Mouse (Mus musculus) T-helper 1 cell (primary cell): ENCODE data around the gene Ptk7.

Source experiments
- in situ Hi-C: fragments of 300-600 bp; cut with MboI, MseI; formaldehyde crosslinking; loops from one replicate; pipeline ENCODE4 v1.15.1; 2025; ENCODE audit warnings: high pct_unique_total_duplicates

Gene Ptk7

GRCm38 (mm10) chr17:46628791-46629684, at the start of gene Ptk7:
TSS of gene Ptk7 (minus strand) at chr17:46629504.
- in situ Hi-C loops, result no loop called here

GRCm38 (mm10) chr17:46678911-46679310, 49.6 kb upstream of the Ptk7 start:
- in situ Hi-C loops, result no loop called here

GRCm38 (mm10) chr17:46678416-46678815, 49.1 kb upstream of the Ptk7 start, which contains the start of gene Mea1:
TSS of gene Mea1 (plus strand) at chr17:46678793.
- in situ Hi-C loops, result no loop called here

GRCm38 (mm10) chr17:46674530-46675283, 45.4 kb upstream of the Ptk7 start:
- in situ Hi-C loops, result no loop called here

GRCm38 (mm10) chr17:46673850-46674529, 44.7 kb upstream of the Ptk7 start, which contains the start of gene Rrp36:
TSS of gene Rrp36 (minus strand) at chr17:46674352.
- in situ Hi-C loops, result no loop called here

GRCm38 (mm10) chr17:46669911-46670310, 40.6 kb upstream of the Ptk7 start:
- in situ Hi-C loops, result no loop called here

- in situ Hi-C loops, result no loop called here
Measured at GRCm38 (mm10) chr17:46667712-46668111, 38.4 kb upstream of the Ptk7 start.

- in situ Hi-C loops, result no loop called here
Measured at GRCm38 (mm10) chr17:46662730-46663129, 33.4 kb upstream of the Ptk7 start.

GRCm38 (mm10) chr17:46661981-46662380, 32.7 kb upstream of the Ptk7 start:
- in situ Hi-C loops, result no loop called here

- in situ Hi-C loops, result no loop called here
Measured at GRCm38 (mm10) chr17:46661351-46661750, 32.0 kb upstream of the Ptk7 start.

- in situ Hi-C loops, result no loop called here
Measured at GRCm38 (mm10) chr17:46656054-46656453, 26.8 kb upstream of the Ptk7 start.

- in situ Hi-C loops, result no loop called here
Measured at GRCm38 (mm10) chr17:46651755-46652547, 22.6 kb upstream of the Ptk7 start.

- in situ Hi-C loops, result no loop called here
Measured at GRCm38 (mm10) chr17:46651292-46651691, 22.0 kb upstream of the Ptk7 start.

- in situ Hi-C loops, result no loop called here
Measured at GRCm38 (mm10) chr17:46650232-46651031, 21.1 kb upstream of the Ptk7 start, which contains the start of gene Cul7. TSS of gene Cul7 (plus strand) at chr17:46650337.

GRCm38 (mm10) chr17:46649811-46650210, 20.5 kb upstream of the Ptk7 start:
- in situ Hi-C loops, result loop anchor here (5.0 kb wide), 1 partner anchor 98 kb away; no protein-coding TSS in a partner anchor

GRCm38 (mm10) chr17:46648436-46648835, 19.1 kb upstream of the Ptk7 start:
- in situ Hi-C loops, result loop anchor here (5.0 kb wide), 1 partner anchor 96 kb away; no protein-coding TSS in a partner anchor

GRCm38 (mm10) chr17:46647279-46647678, 18.0 kb upstream of the Ptk7 start:
- in situ Hi-C loops, result loop anchor here (5.0 kb wide), 1 partner anchor 95 kb away; no protein-coding TSS in a partner anchor

- in situ Hi-C loops, result loop anchor here (5.0 kb wide), 1 partner anchor 94 kb away; no protein-coding TSS in a partner anchor
Measured at GRCm38 (mm10) chr17:46646322-46646662, 17.0 kb upstream of the Ptk7 start.

- in situ Hi-C loops, result loop anchor here (5.0 kb wide), 1 partner anchor 93 kb away; no protein-coding TSS in a partner anchor
Measured at GRCm38 (mm10) chr17:46645561-46646321, 16.4 kb upstream of the Ptk7 start, which contains the start of the genes Klc4 and Mrpl2. TSS of gene Klc4 (minus strand) at chr17:46646022. TSS of gene Mrpl2 (plus strand) at chr17:46646229.
